8 mouse cellular contexts compared by ENCODE assay signal in the genomic region with DNA sequence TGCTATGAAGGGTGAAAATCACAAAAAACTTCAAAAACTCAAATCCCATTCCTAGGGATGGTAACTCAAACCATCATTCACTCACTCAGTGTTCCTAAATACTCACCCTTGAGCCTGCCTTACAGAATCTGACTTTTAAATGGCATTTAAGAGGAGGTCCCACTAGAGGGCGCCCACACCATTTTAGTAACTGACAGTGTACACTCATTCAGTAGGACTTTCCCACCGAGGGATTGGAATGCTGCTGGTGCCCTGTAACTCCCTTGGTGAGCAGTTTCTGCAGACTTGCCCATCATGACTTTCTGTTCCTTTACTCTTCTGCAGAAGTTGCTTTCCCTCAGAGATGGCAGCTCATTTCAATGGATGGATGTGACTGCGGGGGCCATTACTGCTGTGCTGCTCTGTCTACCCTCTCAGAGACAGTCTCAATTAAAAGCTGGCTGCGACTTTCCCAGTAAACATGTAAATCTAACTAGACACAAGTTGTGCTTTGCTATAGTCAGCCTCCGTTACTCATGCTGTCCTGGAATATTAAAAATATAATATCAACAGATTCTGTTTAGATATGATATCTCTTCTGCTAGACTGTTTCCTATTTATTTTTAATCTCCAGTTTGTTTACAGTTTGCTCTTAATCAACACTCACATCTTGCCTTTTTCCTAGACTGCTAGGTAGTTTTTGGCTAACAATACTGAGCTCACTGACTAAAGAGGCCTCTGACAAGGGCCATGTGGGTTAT.
DNase-seq lines count a peak whose midpoint lies in the region; ATAC-seq lines count a peak whose summit lies in the region.

No protein-coding gene starts in this region.

- H3K36me3 ChIP-seq in embryonic facial prominence, embryonic 10.5 days (replicated peaks) = peaks cover 35% of the 10 kb centered on the region
- peaks cover 35% of the 10 kb centered on the region for H3K36me3 ChIP-seq in limb, embryonic 12.5 days
- peaks cover 10% of the 10 kb centered on the region; the same call in 1 of the 2 replicates for H3K36me3 ChIP-seq in midbrain, embryonic 16.5 days (ENCODE audit: control insufficient read depth, insufficient read depth, low read length)

- H3K27ac ChIP-seq in embryonic facial prominence, embryonic 10.5 days (replicated peaks) = no peak overlapping the region
- H3K27ac ChIP-seq in limb, embryonic 12.5 days = no peak overlapping the region
- H3K27ac ChIP-seq in midbrain, embryonic 16.5 days (ENCODE audit: low read length) = no peak overlapping the region

- DNase-seq in 3134 (ENCODE audit: extremely low read depth, insufficient read length, low spot score) = peak; percentile 28
- DNase-seq in adrenal gland, postnatal 10 days = peak; percentile 90
- peak; percentile 80 for DNase-seq in embryonic facial prominence, embryonic 10.5 days (ENCODE audit: low spot score)
- peak; percentile 84 to 95 for DNase-seq in heart, adult 18-20 months
- DNase-seq in kidney, adult 8-10 months = peak; percentile 84 to 93
- DNase-seq in spleen, postnatal 4 days (ENCODE audit: low spot score in 2 of 2) = peak; percentile 55 to 85

- peak; percentile 71; the same call in 1 of the 2 replicates for ATAC-seq in limb, embryonic 12.5 days (ENCODE audit: insufficient number of reproducible peaks, insufficient read depth, low FRiP score, low TSS enrichment, low read depth)
- ATAC-seq in midbrain, embryonic 16.5 days = peak; percentile 80; the same call in 1 of the 2 replicates

- no peak overlapping the region for H3K9ac ChIP-seq in limb, embryonic 12.5 days (replicated peaks)
- no peak overlapping the region for H3K9ac ChIP-seq in midbrain, embryonic 16.5 days (ENCODE audit: low read depth, low read length)

- H3K9me3 ChIP-seq in embryonic facial prominence, embryonic 10.5 days = no peaks in the 10 kb centered on the region
- H3K9me3 ChIP-seq in limb, embryonic 12.5 days = no peaks in the 10 kb centered on the region
- no peaks in the 10 kb centered on the region for H3K9me3 ChIP-seq in midbrain, embryonic 16.5 days (replicated peaks; ENCODE audit: control insufficient read depth, low read length, poor library complexity, severe bottlenecking)

- no peaks in the 10 kb centered on the region for H3K27me3 ChIP-seq in embryonic facial prominence, embryonic 10.5 days (replicated peaks; ENCODE audit: low read depth, poor library complexity, severe bottlenecking)
- H3K27me3 ChIP-seq in limb, embryonic 12.5 days = no peaks in the 10 kb centered on the region
- H3K27me3 ChIP-seq in midbrain, embryonic 16.5 days (ENCODE audit: control insufficient read depth, insufficient read depth, low read depth, low read length) = no peaks in the 10 kb centered on the region

- no peak overlapping the region for H3K4me2 ChIP-seq in limb, embryonic 12.5 days
- H3K4me2 ChIP-seq in midbrain, embryonic 16.5 days (ENCODE audit: low read length) = no peak overlapping the region

- H3K4me1 ChIP-seq in embryonic facial prominence, embryonic 10.5 days = peaks cover 3% of the 10 kb centered on the region; the same call in 1 of the 2 replicates
- H3K4me1 ChIP-seq in limb, embryonic 12.5 days (replicated peaks) = no peaks in the 10 kb centered on the region
- H3K4me1 ChIP-seq in midbrain, embryonic 16.5 days (ENCODE audit: control insufficient read depth, insufficient read depth, low read length) = peaks cover 9% of the 10 kb centered on the region

- H3K4me3 ChIP-seq in embryonic facial prominence, embryonic 10.5 days = no peak overlapping the region
- no peak overlapping the region for H3K4me3 ChIP-seq in limb, embryonic 12.5 days (replicated peaks)
- no peak overlapping the region for H3K4me3 ChIP-seq in midbrain, embryonic 16.5 days (ENCODE audit: low read depth, low read length)

- WGBS in embryonic facial prominence, embryonic 10.5 days = 49% methylated on average over 5 of the region's 5 CpGs
- WGBS in limb, embryonic 12.5 days = 45% methylated on average over 5 of the region's 5 CpGs
- WGBS in midbrain, embryonic 16.5 days = 37% methylated on average over 5 of the region's 5 CpGs

Comparison
In these comparisons a context has a peak if more than half of its experiments do, and no peak if none do; other contexts are left out.
1. DNase-seq: peak in every context shown above with its lines; median percentile 90 in adrenal gland, postnatal 10 days; 90 in heart, adult 18-20 months; 88 in kidney, adult 8-10 months; 80 in embryonic facial prominence, embryonic 10.5 days; 70 in spleen, postnatal 4 days; 28 in 3134.